ENCODE assay signal across 16 mouse cellular contexts in genomic region chr8:89152867-89153595, GRCm38 (mm10).
DNase-seq lines count a peak whose midpoint lies in the region; ATAC-seq and TF ChIP-seq lines count a peak whose summit lies in the region.
"Had no signal": no experiment of that assay in that cellular context is flagged by ENCODE, and none has a peak within 500 bp of the region (broad histone marks: within the 10 kb centered on the region; RNA-seq: fewer than 3 reads in every experiment).

No protein-coding gene starts in this region.

- no peaks in the 10 kb centered on the region for H3K27me3 ChIP-seq in intestine, embryonic 16.5 days (replicated peaks; ENCODE audit: control insufficient read depth, insufficient read depth, low read length)
- H3K27me3 ChIP-seq in intestine, embryonic 15.5 days (replicated peaks) = no peaks in the 10 kb centered on the region
- H3K27me3 ChIP-seq in midbrain, embryonic 13.5 days = no peaks in the 10 kb centered on the region
- no peaks in the 10 kb centered on the region for H3K27me3 ChIP-seq in midbrain, postnatal 0 days (ENCODE audit: insufficient read depth, low read length)
- H3K27me3 ChIP-seq in midbrain, embryonic 14.5 days (ENCODE audit: control insufficient read depth, insufficient read depth, low read length) = no peaks in the 10 kb centered on the region
- H3K27me3 ChIP-seq: heart, embryonic 13.5 days; hindbrain, embryonic 15.5 days; liver, embryonic 13.5 days had no signal

- H3K36me3 ChIP-seq in intestine, embryonic 16.5 days (ENCODE audit: control insufficient read depth, insufficient read depth, low read length) = no peaks in the 10 kb centered on the region
- no peaks in the 10 kb centered on the region for H3K36me3 ChIP-seq in intestine, embryonic 15.5 days
- H3K36me3 ChIP-seq in midbrain, embryonic 13.5 days = no peaks in the 10 kb centered on the region
- no peaks in the 10 kb centered on the region for H3K36me3 ChIP-seq in midbrain, postnatal 0 days (ENCODE audit: insufficient read depth, low read length)
- H3K36me3 ChIP-seq in midbrain, embryonic 14.5 days (ENCODE audit: control insufficient read depth, insufficient read depth, low read length) = no peaks in the 10 kb centered on the region
- H3K36me3 ChIP-seq: heart, embryonic 13.5 days; hindbrain, embryonic 15.5 days; limb, embryonic 10.5 days; liver, embryonic 13.5 days had no signal

- DNase-seq in midbrain, postnatal 0 days (ENCODE audit: low spot score) = no peak
- peak; percentile 58 for DNase-seq in midbrain, embryonic 14.5 days
- peak; percentile 38 for DNase-seq in retina, embryonic 14.5 days (ENCODE audit: low spot score)
- DNase-seq: adrenal gland, postnatal 36 days; cerebellum, adult 11 months; gastrocnemius, postnatal 36 days; layer of hippocampus, postnatal 36 days; liver, embryonic 13.5 days; thymus, postnatal 14 days had no signal

- TF ChIP-seq CTCF in midbrain, postnatal 0 days (IDR thresholded peaks at IDR 0.05) = no peak

- no peak for ATAC-seq in intestine, embryonic 16.5 days
- no peak for ATAC-seq in intestine, embryonic 15.5 days
- peak; percentile 79 for ATAC-seq in midbrain, embryonic 13.5 days
- no peak for ATAC-seq in midbrain, postnatal 0 days (ENCODE audit: low FRiP score)
- ATAC-seq in midbrain, embryonic 14.5 days (ENCODE audit: low FRiP score, low TSS enrichment) = peak; percentile 37; the same call in 1 of the 2 replicates
- ATAC-seq in cerebellum, adult (ENCODE audit: insufficient number of reproducible peaks, low FRiP score, low TSS enrichment) = no peak

- peaks cover 5% of the 10 kb centered on the region; the same call in 1 of the 2 replicates for H3K4me1 ChIP-seq in intestine, embryonic 16.5 days (ENCODE audit: control insufficient read depth, insufficient read depth, low read length)
- no peaks in the 10 kb centered on the region for H3K4me1 ChIP-seq in intestine, embryonic 15.5 days (replicated peaks)
- peaks cover 19% of the 10 kb centered on the region for H3K4me1 ChIP-seq in midbrain, embryonic 13.5 days (replicated peaks)
- H3K4me1 ChIP-seq in midbrain, postnatal 0 days (ENCODE audit: insufficient read depth, low read length) = peaks cover 5% of the 10 kb centered on the region; the same call in 1 of the 2 replicates
- peaks cover 12% of the 10 kb centered on the region for H3K4me1 ChIP-seq in midbrain, embryonic 14.5 days (ENCODE audit: control insufficient read depth, insufficient read depth, low read length)
- H3K4me1 ChIP-seq: liver, embryonic 13.5 days had no signal

- WGBS in intestine, embryonic 16.5 days = 35% methylated on average over 17 of the region's 17 CpGs
- WGBS in intestine, embryonic 15.5 days = 29% methylated on average over 17 of the region's 17 CpGs
- 29% methylated on average over 17 of the region's 17 CpGs for WGBS in midbrain, embryonic 13.5 days
- WGBS in midbrain, postnatal 0 days = 23% methylated on average over 17 of the region's 17 CpGs
- WGBS in midbrain, embryonic 14.5 days = 19% methylated on average over 17 of the region's 17 CpGs

- no peaks in the 10 kb centered on the region for H3K9me3 ChIP-seq in intestine, embryonic 16.5 days (ENCODE audit: control insufficient read depth, low read length)
- no peaks in the 10 kb centered on the region for H3K9me3 ChIP-seq in intestine, embryonic 15.5 days
- no peaks in the 10 kb centered on the region for H3K9me3 ChIP-seq in midbrain, embryonic 13.5 days
- H3K9me3 ChIP-seq in midbrain, postnatal 0 days (ENCODE audit: low read length) = no peaks in the 10 kb centered on the region
- H3K9me3 ChIP-seq in midbrain, embryonic 14.5 days (ENCODE audit: control insufficient read depth, low read length) = no peaks in the 10 kb centered on the region; the same call in 1 of the 2 replicates
- H3K9me3 ChIP-seq: heart, embryonic 13.5 days; hindbrain, embryonic 15.5 days; limb, embryonic 10.5 days; liver, embryonic 13.5 days had no signal

- no peak overlapping the region for H3K9ac ChIP-seq in intestine, embryonic 16.5 days (ENCODE audit: low read depth, low read length)
- H3K9ac ChIP-seq in intestine, embryonic 15.5 days = no peak overlapping the region
- no peak overlapping the region for H3K9ac ChIP-seq in midbrain, embryonic 13.5 days (replicated peaks)
- H3K9ac ChIP-seq in midbrain, postnatal 0 days (replicated peaks; ENCODE audit: low read length, poor library complexity, severe bottlenecking) = no peak overlapping the region
- no peak overlapping the region for H3K9ac ChIP-seq in midbrain, embryonic 14.5 days (replicated peaks; ENCODE audit: low read length)
- H3K9ac ChIP-seq: heart, embryonic 13.5 days; hindbrain, embryonic 15.5 days; liver, embryonic 13.5 days had no signal

- H3K4me2 ChIP-seq in intestine, embryonic 16.5 days (ENCODE audit: low read depth, low read length) = peak overlapping the region; percentile 21; the same call in 1 of the 2 replicates
- no peak overlapping the region for H3K4me2 ChIP-seq in intestine, embryonic 15.5 days (replicated peaks)
- H3K4me2 ChIP-seq in midbrain, embryonic 13.5 days (replicated peaks) = peak overlapping the region; percentile 25
- no peak overlapping the region for H3K4me2 ChIP-seq in midbrain, postnatal 0 days (ENCODE audit: low read depth, low read length, poor library complexity, severe bottlenecking)
- peak overlapping the region; percentile 11; the same call in 1 of the 2 replicates for H3K4me2 ChIP-seq in midbrain, embryonic 14.5 days (ENCODE audit: low read length)
- H3K4me2 ChIP-seq: heart, embryonic 13.5 days; hindbrain, embryonic 15.5 days; liver, embryonic 13.5 days had no signal

- H3K4me3 ChIP-seq in intestine, embryonic 16.5 days (ENCODE audit: low read length) = no peak overlapping the region
- H3K4me3 ChIP-seq in intestine, embryonic 15.5 days (replicated peaks) = no peak overlapping the region
- H3K4me3 ChIP-seq in midbrain, embryonic 13.5 days (replicated peaks) = no peak overlapping the region
- no peak overlapping the region for H3K4me3 ChIP-seq in midbrain, postnatal 0 days (ENCODE audit: low read depth, low read length)
- H3K4me3 ChIP-seq in midbrain, embryonic 14.5 days (replicated peaks; ENCODE audit: low read depth, low read length) = no peak overlapping the region
- H3K4me3 ChIP-seq: heart, embryonic 13.5 days; hindbrain, embryonic 15.5 days; limb, embryonic 10.5 days; liver, embryonic 13.5 days had no signal

- no peak overlapping the region for H3K27ac ChIP-seq in intestine, embryonic 16.5 days (ENCODE audit: low read length)
- no peak overlapping the region for H3K27ac ChIP-seq in intestine, embryonic 15.5 days
- H3K27ac ChIP-seq in midbrain, embryonic 13.5 days = 0 out of 2 replicates have a peak overlapping the region, but pooled peaks have one; percentile 27
- no peak overlapping the region for H3K27ac ChIP-seq in midbrain, postnatal 0 days (ENCODE audit: low read depth, low read length)
- 0 out of 2 replicates have a peak overlapping the region, but pooled peaks have one; percentile 20 for H3K27ac ChIP-seq in midbrain, embryonic 14.5 days (replicated peaks; ENCODE audit: low read depth, low read length)
- H3K27ac ChIP-seq: heart, embryonic 13.5 days; hindbrain, embryonic 15.5 days; limb, embryonic 10.5 days; liver, embryonic 13.5 days had no signal

Comparison
In these comparisons a context has a peak if more than half of its experiments do, and no peak if none do; other contexts are left out.
1. ATAC-seq: peak in midbrain, embryonic 13.5 days (single experiment) and midbrain, embryonic 14.5 days (single experiment); none in intestine, embryonic 16.5 days (single experiment), intestine, embryonic 15.5 days (single experiment), midbrain, postnatal 0 days (single experiment) and cerebellum, adult (single experiment).
2. H3K27ac ChIP-seq: peak in midbrain, embryonic 13.5 days (single experiment) and midbrain, embryonic 14.5 days (single experiment); none in intestine, embryonic 16.5 days (single experiment), intestine, embryonic 15.5 days (single experiment) and midbrain, postnatal 0 days (single experiment).
3. H3K4me2 ChIP-seq: peak in intestine, embryonic 16.5 days (single experiment), midbrain, embryonic 13.5 days (single experiment) and midbrain, embryonic 14.5 days (single experiment); none in intestine, embryonic 15.5 days (single experiment) and midbrain, postnatal 0 days (single experiment).